Mouse (Mus musculus): ENCODE results near the gene Slc6a11. TPM values are rescaled to one million over a fixed set of nuclear protein-coding genes. Genes with fewer than 3 reads are reported as not detected.

The Slc6a11 gene
- polyA plus RNA-seq, 1 experiment = not detected

DNA sequence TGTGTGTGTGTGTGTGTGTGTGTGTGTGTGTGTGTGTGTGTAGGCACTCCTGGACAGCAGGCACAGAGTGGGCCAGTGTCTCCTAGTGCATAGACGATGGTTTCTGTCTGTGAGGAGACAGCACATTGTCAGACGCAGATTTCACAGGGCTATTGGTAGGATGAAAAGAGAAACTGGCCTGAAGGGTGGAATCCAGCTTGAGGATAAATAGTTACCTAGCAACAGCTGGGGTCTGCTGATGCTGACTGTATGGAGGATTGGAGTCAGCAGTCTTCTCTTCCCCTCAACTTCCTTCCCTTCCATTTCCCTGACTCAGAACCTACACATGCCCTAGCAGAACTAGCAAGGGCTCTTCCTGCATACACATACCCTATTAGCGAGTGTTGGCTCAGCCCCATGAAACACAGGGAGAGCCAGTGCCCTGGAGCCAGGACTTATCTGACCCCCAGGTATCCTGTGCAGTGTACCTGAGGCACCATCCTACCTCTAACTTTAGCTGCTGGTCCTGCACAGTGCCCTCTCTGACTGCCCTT lies 127.7 kb downstream of the Slc6a11 start:
- Histone ChIP-seq H3K27ac (ENCODE audit: insufficient read depth, low read length) (no peak overlapping the region), H3K4me1 (ENCODE audit: control insufficient read depth, insufficient read depth, low read length) (no peaks in the 10 kb centered on the region), H3K4me3 (ENCODE audit: insufficient read depth, low read length) (no peak overlapping the region)
- TF ChIP-seq POLR2A (IDR thresholded peaks at IDR 0.05; ENCODE audit: low read depth, low read length) = no peak
- no peak for TF ChIP-seq CTCF (IDR thresholded peaks at IDR 0.05; ENCODE audit: borderline replicate concordance, insufficient read depth, low read length)

- Histone ChIP-seq H3K4me3 (ENCODE audit: insufficient read depth, low read length) (no peak overlapping the region), H3K4me1 (ENCODE audit: control insufficient read depth, insufficient read depth, low read length) (no peaks in the 10 kb centered on the region), H3K27ac (ENCODE audit: insufficient read depth, low read length) (no peak overlapping the region)
- TF ChIP-seq POLR2A (IDR thresholded peaks at IDR 0.05; ENCODE audit: low read depth, low read length) (no peak), CTCF (IDR thresholded peaks at IDR 0.05; ENCODE audit: borderline replicate concordance, insufficient read depth, low read length) (no peak)
Measured at GRCm38 (mm10) chr6:114261609-114262008, 130.6 kb downstream of the Slc6a11 start.

GRCm38 (mm10) chr6:114264010-114264409 lies 133.0 kb downstream of the Slc6a11 start:
- TF ChIP-seq POLR2A (IDR thresholded peaks at IDR 0.05; ENCODE audit: low read depth, low read length) (no peak), CTCF (IDR thresholded peaks at IDR 0.05; ENCODE audit: borderline replicate concordance, insufficient read depth, low read length) (no peak)
- Histone ChIP-seq H3K27ac (ENCODE audit: insufficient read depth, low read length) (no peak overlapping the region), H3K4me3 (ENCODE audit: insufficient read depth, low read length) (no peak overlapping the region), H3K4me1 (ENCODE audit: control insufficient read depth, insufficient read depth, low read length) (no peaks in the 10 kb centered on the region)

DNA sequence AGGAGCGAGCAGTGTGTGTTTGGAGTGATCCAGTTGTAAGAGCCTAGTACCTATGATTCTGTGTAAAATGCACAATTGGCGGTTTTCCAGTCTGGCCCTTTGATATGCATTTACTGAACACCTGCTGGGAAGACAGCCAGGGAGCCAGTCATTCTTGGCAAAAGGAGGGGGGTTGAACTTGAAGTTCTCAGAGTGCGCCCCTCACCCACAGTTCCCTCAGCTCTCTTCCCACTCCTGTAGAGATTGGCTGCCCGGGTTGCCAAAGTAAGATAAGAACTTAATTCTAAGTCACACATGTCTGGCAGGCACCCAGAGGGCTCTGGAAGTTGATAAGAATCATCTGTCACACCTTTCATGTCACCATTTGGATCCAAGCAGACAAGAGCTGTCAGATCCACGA lies 133.4 kb downstream of the Slc6a11 start:
- TF ChIP-seq POLR2A (IDR thresholded peaks at IDR 0.05; ENCODE audit: low read depth, low read length) = no peak
- TF ChIP-seq CTCF (IDR thresholded peaks at IDR 0.05; ENCODE audit: borderline replicate concordance, insufficient read depth, low read length) = no peak
- Histone ChIP-seq H3K4me1 (ENCODE audit: control insufficient read depth, insufficient read depth, low read length) (no peaks in the 10 kb centered on the region), H3K27ac (ENCODE audit: insufficient read depth, low read length) (no peak overlapping the region), H3K4me3 (ENCODE audit: insufficient read depth, low read length) (no peak overlapping the region)

DNA sequence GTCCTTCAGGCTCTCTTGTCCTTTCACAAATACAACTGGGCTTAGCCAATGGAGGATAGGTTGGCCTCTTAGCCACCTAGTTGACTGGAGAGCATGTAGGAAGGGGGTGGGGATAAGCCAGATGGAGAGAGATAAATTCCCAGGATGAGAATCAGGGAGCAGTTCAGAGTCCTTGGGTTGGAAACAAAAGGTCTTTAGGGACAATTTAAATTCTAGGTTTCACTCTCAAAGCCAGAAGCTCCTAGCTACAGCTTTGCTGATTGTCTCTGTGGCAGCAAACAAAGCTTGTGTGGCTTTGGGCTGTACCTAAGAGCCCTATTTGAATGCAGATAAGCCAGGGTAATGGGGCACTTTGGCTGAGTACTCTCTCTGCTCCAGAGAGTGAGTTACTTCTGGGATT lies 135.2 kb downstream of the Slc6a11 start:
- TF ChIP-seq CTCF (IDR thresholded peaks at IDR 0.05; ENCODE audit: borderline replicate concordance, insufficient read depth, low read length) (no peak), POLR2A (IDR thresholded peaks at IDR 0.05; ENCODE audit: low read depth, low read length) (no peak)
- H3K4me1 ChIP-seq (ENCODE audit: control insufficient read depth, insufficient read depth, low read length) = no peaks in the 10 kb centered on the region
- no peak overlapping the region for H3K4me3 ChIP-seq (ENCODE audit: insufficient read depth, low read length)
- H3K27ac ChIP-seq (ENCODE audit: insufficient read depth, low read length) = no peak overlapping the region

GRCm38 (mm10) chr6:114267979-114268378 lies 136.9 kb downstream of the Slc6a11 start:
- no peaks in the 10 kb centered on the region for H3K4me1 ChIP-seq (ENCODE audit: control insufficient read depth, insufficient read depth, low read length)
- H3K27ac ChIP-seq (ENCODE audit: insufficient read depth, low read length) = no peak overlapping the region
- H3K4me3 ChIP-seq (ENCODE audit: insufficient read depth, low read length) = no peak overlapping the region
- TF ChIP-seq POLR2A (IDR thresholded peaks at IDR 0.05; ENCODE audit: low read depth, low read length) = no peak
- no peak for TF ChIP-seq CTCF (IDR thresholded peaks at IDR 0.05; ENCODE audit: borderline replicate concordance, insufficient read depth, low read length)

DNA sequence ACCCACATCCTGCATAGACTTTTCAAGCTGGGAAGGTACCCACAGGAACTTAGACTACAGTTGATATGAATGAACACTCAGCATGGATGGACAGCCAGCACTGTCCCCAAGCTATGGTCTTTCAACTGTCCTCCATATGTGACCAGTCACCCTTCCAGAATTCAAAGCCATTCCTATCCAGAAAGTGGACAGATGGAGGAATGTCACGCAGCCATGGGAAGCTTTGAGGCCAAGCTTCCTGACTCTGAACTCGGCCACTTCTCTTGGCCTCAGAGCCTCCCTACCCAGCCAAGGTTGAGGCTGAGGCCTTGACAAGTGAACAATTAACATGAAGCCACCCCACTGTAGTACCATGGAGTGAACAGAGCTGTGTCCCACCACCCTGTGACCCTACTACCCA lies 138.5 kb downstream of the Slc6a11 start:
- no peak for TF ChIP-seq CTCF (IDR thresholded peaks at IDR 0.05; ENCODE audit: borderline replicate concordance, insufficient read depth, low read length)
- no peak for TF ChIP-seq POLR2A (IDR thresholded peaks at IDR 0.05; ENCODE audit: low read depth, low read length)
- Histone ChIP-seq H3K4me1 (ENCODE audit: control insufficient read depth, insufficient read depth, low read length) (no peaks in the 10 kb centered on the region), H3K4me3 (ENCODE audit: insufficient read depth, low read length) (no peak overlapping the region), H3K27ac (ENCODE audit: insufficient read depth, low read length) (no peak overlapping the region)

- TF ChIP-seq CTCF (IDR thresholded peaks at IDR 0.05; ENCODE audit: borderline replicate concordance, insufficient read depth, low read length) (no peak), POLR2A (IDR thresholded peaks at IDR 0.05; ENCODE audit: low read depth, low read length) (no peak)
- Histone ChIP-seq H3K4me1 (ENCODE audit: control insufficient read depth, insufficient read depth, low read length) (no peaks in the 10 kb centered on the region), H3K27ac (ENCODE audit: insufficient read depth, low read length) (no peak overlapping the region), H3K4me3 (ENCODE audit: insufficient read depth, low read length) (no peak overlapping the region)
Measured at GRCm38 (mm10) chr6:114270799-114271198, 139.8 kb downstream of the Slc6a11 start.

GRCm38 (mm10) chr6:114272279-114272678 lies 141.2 kb downstream of the Slc6a11 start:
- Histone ChIP-seq H3K27ac (ENCODE audit: insufficient read depth, low read length) (no peak overlapping the region), H3K4me3 (ENCODE audit: insufficient read depth, low read length) (no peak overlapping the region), H3K4me1 (ENCODE audit: control insufficient read depth, insufficient read depth, low read length) (no peaks in the 10 kb centered on the region)
- TF ChIP-seq CTCF (IDR thresholded peaks at IDR 0.05; ENCODE audit: borderline replicate concordance, insufficient read depth, low read length) (no peak), POLR2A (IDR thresholded peaks at IDR 0.05; ENCODE audit: low read depth, low read length) (no peak)

GRCm38 (mm10) chr6:114273997-114274728 lies 143.1 kb downstream of the Slc6a11 start:
- Histone ChIP-seq H3K4me3 (ENCODE audit: insufficient read depth, low read length) (no peak overlapping the region), H3K27ac (ENCODE audit: insufficient read depth, low read length) (no peak overlapping the region), H3K4me1 (ENCODE audit: control insufficient read depth, insufficient read depth, low read length) (no peaks in the 10 kb centered on the region)
- TF ChIP-seq CTCF (IDR thresholded peaks at IDR 0.05; ENCODE audit: borderline replicate concordance, insufficient read depth, low read length) (no peak), POLR2A (IDR thresholded peaks at IDR 0.05; ENCODE audit: low read depth, low read length) (no peak)

Measured in embryonic fibroblast, embryonic 13.5 days (primary cell).